Mouse (Mus musculus) lung, adult 2 months (tissue): Measurements from ENCODE around the gene Rabgef1.

Experiments used
- CTCF ChIP-seq: fragments of 200-500 bp; IDR thresholded peaks from 2 replicates; pipeline ENCODE4 v1.5.1; 2011; ENCODE audit warnings: mild to moderate bottlenecking, low read length, control low read depth; ENCODE audit not compliant: insufficient read depth
- POLR2A ChIP-seq: fragments of 200-500 bp; IDR thresholded peaks from 2 replicates; pipeline ENCODE4 v1.6.1; 2011; ENCODE audit warnings: low read depth, mild to moderate bottlenecking, control low read depth, low read length, borderline replicate concordance; ENCODE audit errors: extremely low read depth

DNA sequence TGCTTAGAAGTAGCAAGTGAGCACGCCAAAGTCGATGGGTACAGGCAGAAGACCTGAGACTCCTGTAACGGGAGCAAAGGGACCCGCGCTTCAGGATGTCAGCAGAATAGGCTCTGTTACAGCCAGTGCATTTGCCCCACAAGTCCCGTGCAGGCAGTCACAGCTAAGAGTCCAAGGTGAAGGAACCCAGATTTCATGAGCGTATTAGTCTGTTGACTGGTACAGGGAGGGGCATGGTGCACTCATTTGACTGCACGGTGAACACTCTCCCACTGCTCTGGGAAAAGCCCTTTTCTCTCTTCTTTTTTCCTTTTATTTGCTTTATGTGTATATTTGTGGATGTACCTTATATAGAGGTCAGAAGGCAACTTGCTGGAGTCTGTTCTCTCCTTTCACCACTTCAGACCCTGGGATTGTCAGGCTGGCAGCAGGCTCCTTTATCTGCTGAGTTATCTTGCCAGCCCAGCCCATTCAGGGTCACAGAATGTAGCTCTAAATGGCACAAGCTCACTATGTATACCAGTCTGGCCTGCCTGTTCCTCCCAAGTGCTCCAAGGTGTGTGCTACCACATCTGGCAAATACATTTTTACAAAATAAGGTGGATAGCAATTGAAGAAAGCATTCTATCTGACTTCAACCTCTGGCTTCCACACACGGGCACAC lies 12.7 kb downstream of the Rabgef1 start:
- TF ChIP-seq CTCF: no peak
- TF ChIP-seq POLR2A: no peak
